Mouse (Mus musculus) erythroblast, adult 5-6 weeks (primary cell): Measurements from ENCODE around the gene Ncf1. TPM values are rescaled to one million over a fixed set of nuclear protein-coding genes. Genes with fewer than 3 reads are reported as not detected.
A peak's percentile ranks its signal among the peaks of the same experiment; 100 is the strongest.

Experiments used
- ATAC-seq: replicated peaks from 2 replicates; pipeline ENCODE4 v1.8.0; 2016; ENCODE audit warnings: moderate number of reproducible peaks, mild to moderate bottlenecking, moderate TSS enrichment, inconsistent platforms; ENCODE audit not compliant: poor library complexity, low FRiP score, severe bottlenecking
- total RNA-seq, 2 experiments: library from RNA; stranded (forward) in 1 of 2; stranded (reverse) in 1 of 2; fragments of 150-400 nt in 1 of 2; fragments of 200-764, 138-1000 nt in 1 of 2; gene quantifications; 2 replicates each; pipeline versions ENCODE4 v1.2.3 to v1.2.4; 2015 to 2017; ENCODE audit warnings: low replicate concordance in 2 of 2

The Ncf1 gene
- total RNA-seq, 2 experiments from 2014 or later = 92.6 to 101 TPM

GRCm38 (mm10) chr5:134221708-134222150 is 7.7 kb downstream of the Ncf1 start:
- no peak for ATAC-seq

GRCm38 (mm10) chr5:134221278-134221677 is 8.1 kb downstream of the Ncf1 start:
- ATAC-seq = no peak

GRCm38 (mm10) chr5:134217900-134218299 is 11.5 kb downstream of the Ncf1 start:
- ATAC-seq = no peak

- ATAC-seq = no peak
These were observed 15.2 kb downstream of the Ncf1 start for GRCm38 (mm10) chr5:134214021-134214806.

DNA sequence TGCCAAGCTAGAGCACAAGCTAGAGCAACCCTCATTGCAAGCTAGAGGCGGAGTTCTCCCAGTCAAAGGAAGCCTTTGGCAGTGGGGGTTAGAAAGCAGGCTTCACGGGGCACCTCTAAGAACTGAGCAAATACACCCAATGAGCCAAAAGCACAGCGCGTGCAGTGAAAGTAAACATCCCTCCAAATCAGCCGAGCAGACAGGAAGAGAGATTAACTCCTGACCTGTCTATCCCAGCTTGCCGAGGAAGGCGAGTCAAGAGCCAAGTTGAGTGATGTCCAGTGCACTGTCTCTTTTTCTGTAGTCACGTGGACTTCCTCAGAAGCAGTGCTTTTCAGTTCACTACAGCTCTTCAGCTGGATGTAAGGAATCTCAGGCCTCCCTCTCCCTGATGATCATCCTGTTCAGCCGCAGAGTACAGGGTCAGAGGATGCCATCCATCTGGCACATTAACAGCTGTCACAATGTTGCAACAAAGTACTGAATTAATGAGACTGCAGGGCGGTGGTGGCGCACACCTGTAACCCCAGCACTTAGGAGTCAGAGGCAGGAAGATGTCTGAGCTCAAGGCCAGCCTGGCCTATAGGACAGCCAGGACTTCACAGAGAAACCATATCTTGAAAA is 19.4 kb downstream of the Ncf1 start:
- no peak for ATAC-seq

- no peak for ATAC-seq
These were observed 22.7 kb downstream of the Ncf1 start for GRCm38 (mm10) chr5:134206721-134207120.

- no peak for ATAC-seq
These were observed 35.8 kb downstream of the Ncf1 start for GRCm38 (mm10) chr5:134193664-134194063.

- ATAC-seq = no peak
These were observed 40.9 kb downstream of the Ncf1 start for GRCm38 (mm10) chr5:134188571-134188970.

GRCm38 (mm10) chr5:134186961-134187731 is 42.3 kb downstream of the Ncf1 start:
- no peak for ATAC-seq

DNA sequence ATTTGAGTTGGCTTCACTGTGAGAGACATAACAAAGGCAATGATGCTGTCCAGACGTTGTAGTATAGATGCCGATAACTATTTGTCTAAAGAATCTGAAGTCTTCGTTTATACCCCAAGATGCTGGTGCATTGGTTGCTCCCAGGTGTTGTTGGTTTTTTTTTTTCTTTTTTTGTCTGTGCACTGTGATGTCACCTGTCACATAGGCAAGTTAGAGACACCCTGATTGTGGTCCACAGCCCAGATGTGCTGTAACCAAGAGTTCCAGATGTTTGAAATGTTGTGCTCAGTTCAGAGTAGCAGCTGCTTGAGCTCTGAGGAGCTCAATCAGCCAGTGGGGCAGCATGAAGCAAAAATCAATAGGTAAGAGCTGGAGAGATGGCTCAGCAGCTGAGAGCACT is 43.4 kb downstream of the Ncf1 start:
- ATAC-seq = no peak

DNA sequence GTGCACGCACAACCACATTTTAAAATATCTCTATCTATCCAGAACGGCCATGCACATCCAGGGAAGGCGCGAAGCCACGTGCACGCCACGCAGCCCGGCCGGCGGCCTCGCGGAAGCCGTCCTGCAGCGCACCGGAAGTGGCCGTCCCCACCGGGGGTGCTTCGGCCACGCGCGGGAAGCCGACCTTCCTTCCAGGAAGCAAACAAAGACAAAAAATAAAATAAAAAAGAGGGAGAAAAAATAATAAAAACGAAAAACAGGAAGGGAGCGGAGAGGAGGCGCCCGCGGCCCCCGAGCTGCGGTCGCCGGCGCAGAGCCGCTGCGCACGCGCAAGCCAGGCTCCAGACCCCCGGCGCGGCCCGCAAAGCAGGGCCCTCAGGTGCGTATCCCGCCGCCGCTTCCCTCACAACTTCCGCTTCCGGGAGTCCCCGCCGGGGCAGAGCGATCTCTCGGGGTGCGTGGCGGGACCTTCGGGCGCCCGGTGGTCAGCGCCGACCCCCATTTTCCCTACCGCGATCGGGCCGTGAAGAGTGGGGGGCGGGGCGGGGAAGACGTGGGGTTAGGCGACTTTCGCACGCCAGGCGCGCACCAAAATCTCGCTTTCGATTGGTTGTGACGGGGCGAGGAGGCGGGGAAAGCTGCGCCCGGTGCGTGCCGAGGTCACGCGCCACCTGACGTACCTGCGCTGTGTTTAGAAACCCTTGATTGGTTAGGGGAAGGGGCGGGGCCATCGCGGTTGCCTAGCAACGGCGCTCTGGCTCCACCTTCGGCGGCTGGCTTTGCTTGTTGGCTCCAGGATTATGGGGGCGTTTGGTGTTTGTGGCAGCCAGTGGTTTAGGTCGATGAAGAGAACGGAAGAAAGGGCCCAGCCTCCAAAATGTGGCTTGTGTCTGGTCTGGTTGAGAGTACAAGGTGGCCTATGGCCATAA is 45.3 kb downstream of the Ncf1 start, which contains the start of gene Gtf2ird2:
TSS of gene Gtf2ird2 (plus strand) at position 140 of the 929 bp plus-strand sequence.
- ATAC-seq = peak; percentile 98

DNA sequence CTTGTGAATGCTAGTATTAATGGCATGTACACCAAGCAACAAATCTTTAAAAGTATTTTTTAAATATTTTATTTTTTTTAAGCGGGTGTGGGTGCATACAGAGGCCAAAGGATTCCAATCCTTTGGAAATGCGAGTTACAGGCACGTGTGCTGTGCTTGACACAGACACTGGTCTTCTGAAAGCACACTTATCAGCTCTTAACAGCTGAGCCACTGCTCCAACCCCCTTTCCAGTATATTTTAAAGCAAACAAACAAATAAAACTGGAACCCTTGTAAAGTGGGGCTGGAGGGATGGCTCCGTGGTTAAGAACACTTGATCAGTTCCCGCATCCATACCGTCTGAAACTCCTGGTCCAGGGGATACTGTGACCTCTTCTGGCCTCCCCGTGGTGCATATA is 46.3 kb downstream of the Ncf1 start:
- no peak for ATAC-seq

DNA sequence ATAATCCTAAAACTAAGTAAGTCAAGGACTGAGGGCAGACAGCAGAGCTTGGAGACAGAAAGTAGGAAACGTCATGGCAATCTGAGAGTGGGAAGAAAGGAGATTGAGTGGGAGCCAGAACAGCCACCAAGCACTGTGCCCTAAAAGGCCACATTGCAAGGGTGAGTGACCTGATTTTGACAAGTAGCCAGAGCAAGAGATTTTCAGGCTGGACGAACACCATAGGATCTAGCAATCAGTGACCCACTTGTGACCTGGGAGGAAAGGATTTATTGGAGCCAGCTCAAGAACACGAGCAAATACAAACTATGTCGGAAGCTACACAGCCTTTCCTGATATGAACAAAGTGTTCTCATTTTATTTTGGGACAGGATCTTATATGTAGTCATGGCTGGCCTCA is 46.7 kb downstream of the Ncf1 start:
- ATAC-seq = no peak

DNA sequence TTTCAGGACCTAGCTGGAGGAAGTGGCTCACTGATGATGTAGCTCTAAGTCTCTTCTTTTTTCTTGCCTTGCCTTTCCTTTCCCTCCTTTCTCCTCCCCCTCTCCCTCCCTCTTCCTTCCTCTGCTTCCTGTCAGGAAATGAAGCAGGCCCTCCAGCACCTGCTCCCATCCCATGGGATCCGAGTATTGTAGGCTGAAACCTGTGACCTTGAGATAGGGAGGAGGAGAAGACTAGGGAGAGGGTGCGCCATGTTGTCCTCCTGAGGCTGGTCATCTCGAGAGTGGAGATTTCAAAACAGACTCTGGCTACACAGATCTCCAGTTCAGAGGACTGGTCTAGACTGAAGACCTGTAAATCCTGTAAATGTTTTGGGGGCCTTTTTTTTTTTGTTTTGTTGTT is 47.3 kb downstream of the Ncf1 start:
- ATAC-seq = no peak

- no peak for ATAC-seq
These were observed 49.6 kb downstream of the Ncf1 start for GRCm38 (mm10) chr5:134179871-134180270.

- no peak for ATAC-seq
These were observed 50.9 kb downstream of the Ncf1 start for GRCm38 (mm10) chr5:134178536-134178935.

- ATAC-seq = peak; percentile 95
These were observed 53.1 kb downstream of the Ncf1 start, which contains the start of gene Rcc1l for GRCm38 (mm10) chr5:134176169-134176881. Gene Rcc1l (minus strand): TSS chr5:134176774.

- no peak for ATAC-seq
These were observed 53.7 kb downstream of the Ncf1 start for GRCm38 (mm10) chr5:134175696-134176095.

- ATAC-seq = no peak
These were observed 56.2 kb downstream of the Ncf1 start for GRCm38 (mm10) chr5:134173206-134173605.
